Mouse (Mus musculus) embryonic stem cell, embryonic (primary cell): ENCODE data around the gene Adipoq.
"Not testable (repeated sequence)": the region's sequence is repeated elsewhere in the genome, so short reads cannot be mapped to it uniquely, and the experiment has no call there.

Experiments
- CTCF ChIA-PET, 4 experiments: fragments of 300-600 bp in 2 of 4; fragments of 350-600 bp in 2 of 4; sonication (Branson Sonifier 250); formaldehyde crosslinking; loops; one replicate each; lab custom pipeline; 2022; ENCODE audit warnings: inconsistent platforms in 2 of 4; lab: Charles Lee
- POLR2A ChIA-PET, 4 experiments: fragments of 300-600 bp in 2 of 4; fragments of 350-600 bp in 2 of 4; sonication (Branson Sonifier 250); formaldehyde crosslinking; loops; one replicate each; lab custom pipeline; 2022; ENCODE audit warnings: antibody characterized with exemption in 4 of 4, inconsistent platforms in 1 of 4; lab: Charles Lee

Adipoq gene

GRCm38 (mm10) chr16:23146280-23146679 is at the start of gene Adipoq:
TSS of gene Adipoq (plus strand) at chr16:23146536.
- POLR2A ChIA-PET, result interaction anchor here in 1 of 4 experiments (1.5 kb wide), 1 partner anchor 18 kb away, joined by 5 read pairs; no protein-coding TSS in a partner anchor
- CTCF ChIA-PET, result no interaction called here

- CTCF ChIA-PET, result not testable (repeated sequence)
These were observed 49.5 kb upstream of the Adipoq start for GRCm38 (mm10) chr16:23096886-23097285.

GRCm38 (mm10) chr16:23097290-23098104 is 48.8 kb upstream of the Adipoq start:
- POLR2A ChIA-PET, result interaction anchor here (0.7 to 17.6 kb wide), 28 partner anchors 8 to 1943 kb away, joined by 3 to 588 read pairs (median 4); partner anchors contain the start of genes Eif4a2 (in 4 of the 4) and Rfc4 (in 3 of the 4)
- CTCF ChIA-PET, result interaction anchor here in 1 of 4 experiments (1.4 kb wide), 1 partner anchor 9 kb away, joined by 5 read pairs; no protein-coding TSS in a partner anchor

More at GRCm38 (mm10) chr16:23096886-23097285, 49.5 kb upstream of the Adipoq start:
- POLR2A ChIA-PET, result interaction anchor here (0.9 to 17.6 kb wide), 13 partner anchors 7 to 1114 kb away, joined by 3 to 588 read pairs (median 12); partner anchors contain the start of genes Eif4a2 (in 4 of the 4) and Rfc4 (in 2 of the 4)

GRCm38 (mm10) chr16:23098105-23098452 is 48.3 kb upstream of the Adipoq start:
- CTCF ChIA-PET, result interaction anchor here in 1 of 4 experiments (1.4 kb wide), 1 partner anchor 9 kb away, joined by 5 read pairs; no protein-coding TSS in a partner anchor

GRCm38 (mm10) chr16:23099632-23100031 is 46.7 kb upstream of the Adipoq start:
- CTCF ChIA-PET, result interaction anchor here in 3 of 4 experiments (0.6 to 1.7 kb wide), 8 partner anchors 11 to 689 kb away, joined by 3 to 15 read pairs (median 4); no protein-coding TSS in a partner anchor
- POLR2A ChIA-PET, result interaction anchor here (0.5 to 7.0 kb wide), 79 partner anchors 9 to 1941 kb away, joined by 3 to 402 read pairs (median 5); partner anchors contain the start of genes Rfc4 (in 3 of the 4), Fetub (in 2 of the 4), Bcl6 (in 1 of the 4) and Gm37419 (in 1 of the 4)

More at GRCm38 (mm10) chr16:23098105-23098452, 48.3 kb upstream of the Adipoq start:
- POLR2A ChIA-PET, result interaction anchor here (0.6 to 17.6 kb wide), 25 partner anchors 9 to 1943 kb away, joined by 3 to 588 read pairs (median 4); partner anchors contain the start of genes Eif4a2 (in 4 of the 4) and Rfc4 (in 3 of the 4)

- POLR2A ChIA-PET, result interaction anchor here (0.5 to 7.0 kb wide), 86 partner anchors 9 to 1940 kb away, joined by 3 to 402 read pairs (median 5); partner anchors contain the start of genes Rfc4 (in 3 of the 4), Fetub (in 2 of the 4), Bcl6 (in 1 of the 4) and Etv5 (in 1 of the 4)
- CTCF ChIA-PET, result interaction anchor here in 3 of 4 experiments (0.6 to 1.7 kb wide), 7 partner anchors 11 to 689 kb away, joined by 3 to 15 read pairs (median 5); no protein-coding TSS in a partner anchor
These were observed 46.2 kb upstream of the Adipoq start for GRCm38 (mm10) chr16:23100099-23100575.

GRCm38 (mm10) chr16:23100613-23101012 is 45.7 kb upstream of the Adipoq start:
- CTCF ChIA-PET, result interaction anchor here in 3 of 4 experiments (0.6 to 1.7 kb wide), 3 partner anchors 12 to 58 kb away, joined by 5 to 15 read pairs (median 8); no protein-coding TSS in a partner anchor
- POLR2A ChIA-PET, result interaction anchor here (0.5 to 7.0 kb wide), 47 partner anchors 9 to 1120 kb away, joined by 3 to 402 read pairs (median 7); partner anchors contain the start of genes Rfc4 (in 3 of the 4), Etv5 (in 1 of the 4), Fetub (in 1 of the 4) and Kng2 (in 1 of the 4)

GRCm38 (mm10) chr16:23102340-23103037 is 43.8 kb upstream of the Adipoq start:
- ChIA-PET POLR2A (interaction anchor here (0.6 to 7.0 kb wide), 51 partner anchors 7 to 1309 kb away, joined by 3 to 402 read pairs (median 4); partner anchors contain the start of genes Rfc4 (in 3 of the 4), Dnajb11 (in 1 of the 4) and Tbccd1 (in 1 of the 4)), CTCF (interaction anchor here in 1 of 4 experiments (1.1 kb wide), 1 partner anchor 14 kb away, joined by 3 read pairs; no protein-coding TSS in a partner anchor)

- ChIA-PET CTCF (interaction anchor here in 1 of 4 experiments (1.1 kb wide), 1 partner anchor 15 kb away, joined by 3 read pairs; no protein-coding TSS in a partner anchor), POLR2A (interaction anchor here (0.6 to 7.0 kb wide), 50 partner anchors 6 to 837 kb away, joined by 3 to 402 read pairs (median 4); partner anchors contain the start of genes Rfc4 (in 3 of the 4), Dnajb11 (in 1 of the 4) and Tbccd1 (in 1 of the 4))
These were observed 43.1 kb upstream of the Adipoq start for GRCm38 (mm10) chr16:23103038-23103745.

GRCm38 (mm10) chr16:23103841-23104240 is 42.5 kb upstream of the Adipoq start:
- CTCF ChIA-PET, result no interaction called here
- POLR2A ChIA-PET, result interaction anchor here in 3 of 4 experiments (0.6 to 7.0 kb wide), 12 partner anchors 8 to 884 kb away, joined by 3 to 402 read pairs (median 8); partner anchors contain the start of gene Rfc4 (in 2 of the 3)

- ChIA-PET CTCF (no interaction called here), POLR2A (interaction anchor here (0.8 to 11.3 kb wide), 19 partner anchors 6 to 703 kb away, joined by 3 to 588 read pairs (median 43); partner anchors contain the start of gene Rfc4 (in 4 of the 4))
These were observed 40.2 kb upstream of the Adipoq start for GRCm38 (mm10) chr16:23106121-23106520.

- CTCF ChIA-PET, result interaction anchor here in 2 of 4 experiments (0.9 to 1.6 kb wide), 3 partner anchors 15 to 19 kb away, joined by 3 to 10 read pairs (median 4); no protein-coding TSS in a partner anchor
- POLR2A ChIA-PET, result interaction anchor here (0.5 to 11.3 kb wide), 85 partner anchors 5 to 1952 kb away, joined by 3 to 588 read pairs (median 4); partner anchors contain the start of genes Rfc4 (in 4 of the 4), Dnajb11 (in 2 of the 4), Tbccd1 (in 2 of the 4) and Bcl6 (in 1 of the 4)
These were observed 38.9 kb upstream of the Adipoq start, which contains the start of gene Eif4a2 for GRCm38 (mm10) chr16:23107231-23107942. TSS of gene Eif4a2 (plus strand) at chr16:23107444.

GRCm38 (mm10) chr16:23107946-23108759 is 38.2 kb upstream of the Adipoq start:
- CTCF ChIA-PET, result interaction anchor here in 1 of 4 experiments (1.6 kb wide), 2 partner anchors 15 to 19 kb away, joined by 3 to 10 read pairs; no protein-coding TSS in a partner anchor
- POLR2A ChIA-PET, result interaction anchor here (0.6 to 11.3 kb wide), 92 partner anchors 6 to 1951 kb away, joined by 3 to 588 read pairs (median 4); partner anchors contain the start of genes Rfc4 (in 4 of the 4), Dnajb11 (in 2 of the 4), Tbccd1 (in 2 of the 4) and Bcl6 (in 1 of the 4)

- ChIA-PET CTCF (no interaction called here), POLR2A (interaction anchor here (0.5 to 11.3 kb wide), 49 partner anchors 7 to 1399 kb away, joined by 3 to 588 read pairs (median 7); partner anchors contain the start of genes Rfc4 (in 4 of the 4), Dnajb11 (in 1 of the 4), Etv5 (in 1 of the 4) and Tbccd1 (in 1 of the 4))
These were observed 37.4 kb upstream of the Adipoq start for GRCm38 (mm10) chr16:23108943-23109342.
